Mouse (Mus musculus) ovary, adult 10 weeks (tissue): Measurements from ENCODE around the gene Arfrp1. TPM values are rescaled to one million over a fixed set of nuclear protein-coding genes. Genes with fewer than 3 reads are reported as not detected.

Source experiments
- polyA plus RNA-seq: library from polyadenylated mRNA; stranded (reverse); fragments of 350-450 nt; fragmentation: Illumina TruSeq; extraction: RNeasy Lipid Tissue Mini Kit (QIAGEN cat#74804); gene quantifications from one replicate; pipeline ENCODE4 v1.2.3, GENCODE M21; 2014

The Arfrp1 gene
- polyA plus RNA-seq: 28.3 TPM

GRCm38 (mm10) chr2:181364860-181365596, at the start of gene Arfrp1, which contains the start of gene Zgpat:
Gene Arfrp1, minus strand, starts transcription at chr2:181365404.
Gene Zgpat, plus strand, starts transcription at chr2:181364928.

GRCm38 (mm10) chr2:181379778-181380177, 14.6 kb upstream of the Arfrp1 start, which contains the start of gene Lime1:
Gene Lime1, plus strand, starts transcription at chr2:181380078.

DNA sequence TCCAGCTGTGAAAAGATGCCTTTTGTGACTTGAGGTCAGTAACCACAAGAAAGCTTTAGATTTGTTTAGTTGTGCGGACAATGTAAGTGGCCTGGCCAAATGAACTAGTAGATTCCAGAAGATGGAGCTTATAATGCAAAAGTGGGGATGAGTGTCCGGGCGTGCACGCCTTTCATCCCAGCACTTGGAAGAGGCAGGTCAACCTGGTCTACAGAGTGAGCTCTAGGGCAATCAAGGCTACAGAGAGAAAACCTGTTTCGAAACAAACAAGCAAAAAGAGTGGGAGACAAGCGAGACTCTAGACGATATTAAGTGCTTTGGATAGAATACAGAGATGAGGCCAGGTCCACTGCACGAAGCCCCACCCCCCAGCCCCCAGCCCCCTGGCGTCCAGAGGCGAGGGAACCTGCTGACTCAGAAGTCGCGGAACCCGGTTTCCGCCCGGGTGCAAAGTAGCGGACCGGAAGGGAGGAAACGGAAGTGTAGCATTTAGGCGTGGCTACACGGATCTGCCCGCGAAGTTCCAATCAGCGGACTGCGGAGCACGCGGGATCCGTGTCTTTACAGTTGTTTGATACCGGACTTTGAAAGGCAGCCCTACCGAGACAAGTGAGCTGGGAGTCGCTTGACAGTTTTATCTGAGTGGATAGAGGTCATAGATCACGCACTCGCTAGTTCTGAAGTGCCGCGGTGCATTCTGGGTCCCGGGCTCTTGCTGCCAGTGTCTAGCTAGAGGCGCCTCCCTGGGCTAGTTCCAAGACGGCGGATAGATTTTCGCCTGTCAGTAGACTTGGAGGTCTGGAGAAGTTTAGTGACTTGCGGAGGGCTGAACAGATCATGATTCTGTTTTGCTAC, 45.7 kb downstream of the Arfrp1 start, which contains the start of gene Rtel1:
Gene Rtel1 (plus strand): TSS at position 492 of the 855 bp plus-strand sequence.

GRCm38 (mm10) chr2:181314080-181314810, 51.0 kb downstream of the Arfrp1 start, which contains the start of gene Stmn3:
Gene Stmn3, minus strand, starts transcription at chr2:181314500.

Other genes starting within 250 kb of the Arfrp1 start
- not detected for gene Kcnq2, start 230.1 kb downstream of the Arfrp1 start, polyA plus RNA-seq
- gene Eef1a2, start 208.4 kb downstream of the Arfrp1 start, polyA plus RNA-seq: not detected
- gene Ppdpf, start 178.2 kb downstream of the Arfrp1 start, polyA plus RNA-seq: 7.9 TPM
- not detected for gene Ptk6, start 162.6 kb downstream of the Arfrp1 start, polyA plus RNA-seq
- not detected for gene Srms, start 152.2 kb downstream of the Arfrp1 start, polyA plus RNA-seq
- gene Fndc11, start 145.4 kb downstream of the Arfrp1 start, polyA plus RNA-seq: not detected
- gene Helz2, start 123.4 kb downstream of the Arfrp1 start, polyA plus RNA-seq: 1.2 TPM
- 5.6 TPM for gene Gmeb2, start 77.4 kb downstream of the Arfrp1 start, polyA plus RNA-seq
- gene Stmn3, start 50.9 kb downstream of the Arfrp1 start, polyA plus RNA-seq: not detected
- gene Rtel1, start 45.7 kb downstream of the Arfrp1 start, polyA plus RNA-seq: 7.9 TPM
- 0.86 TPM for gene Zgpat, start 476 bp downstream of the Arfrp1 start, polyA plus RNA-seq
- 0.88 TPM for gene Lime1, start 14.7 kb upstream of the Arfrp1 start, polyA plus RNA-seq
- gene Zbtb46, start 94.0 kb upstream of the Arfrp1 start, polyA plus RNA-seq: 11.5 TPM
- gene Abhd16b, start 127.8 kb upstream of the Arfrp1 start, polyA plus RNA-seq: not detected
- 69.5 TPM for gene Tpd52l2, start 131.7 kb upstream of the Arfrp1 start, polyA plus RNA-seq
- gene Dnajc5, start 155.1 kb upstream of the Arfrp1 start, polyA plus RNA-seq: 43.8 TPM
- gene Uckl1, start 219.5 kb upstream of the Arfrp1 start, polyA plus RNA-seq: 9.2 TPM
- gene Prpf6, start 226.5 kb upstream of the Arfrp1 start, polyA plus RNA-seq: 55.6 TPM
- 3.9 TPM for gene Zfp512b, start 227.4 kb upstream of the Arfrp1 start, polyA plus RNA-seq
- gene Samd10, start 233.8 kb upstream of the Arfrp1 start, polyA plus RNA-seq: 6.8 TPM